Mouse (Mus musculus) kidney, adult 11 months (tissue): ENCODE data around the gene Togaram1.

Experiments
- DNase-seq: peaks from one replicate; pipeline ENCODE4 v3.0.0; 2022

Gene Togaram1

DNA sequence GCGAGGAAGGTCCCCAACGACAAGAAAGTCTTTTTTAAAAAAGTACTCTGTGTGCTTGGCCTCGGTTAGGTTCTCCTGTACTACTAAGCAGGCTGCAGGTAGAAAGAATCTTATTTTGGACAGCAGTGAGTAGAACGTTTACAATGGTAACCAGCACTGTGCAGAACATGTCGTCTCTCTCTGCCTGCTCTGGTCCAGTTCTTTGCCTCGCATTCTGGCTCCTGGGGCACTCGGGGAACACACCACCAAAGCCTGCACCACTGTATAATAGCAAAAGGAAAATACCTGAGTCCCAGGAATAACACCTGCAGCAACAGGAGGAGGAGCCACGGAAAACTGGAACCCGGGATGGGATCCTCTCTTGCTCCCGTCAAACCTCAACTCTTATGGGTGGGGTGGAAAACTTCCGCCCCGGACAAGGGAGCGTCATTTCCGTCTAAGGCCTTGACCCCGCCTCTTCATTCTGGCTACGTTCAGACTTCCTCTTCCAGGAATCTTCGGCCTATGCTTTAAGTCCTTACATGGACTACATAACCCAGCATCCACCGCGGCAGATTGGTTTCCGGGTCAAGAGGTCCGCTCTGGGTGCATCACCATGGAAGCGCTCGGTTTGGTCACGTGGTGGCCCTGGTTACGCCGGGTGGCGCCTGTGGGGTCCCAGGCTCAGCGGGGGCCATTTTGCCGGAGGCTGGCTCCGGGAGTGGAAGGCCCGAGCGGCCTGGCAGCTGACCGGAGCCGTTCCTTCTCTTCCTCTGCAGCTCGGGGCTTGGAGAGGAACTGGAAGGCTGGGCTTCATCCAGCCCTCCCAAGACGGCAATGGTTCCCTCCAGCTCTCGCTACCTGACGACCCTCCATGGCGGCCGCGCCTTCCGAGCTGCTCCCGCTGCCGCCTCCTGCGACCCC lies at the start of gene Togaram1, which contains the start of gene Klhl28:
TSS of gene Togaram1 (plus strand) at position 681 of the 903 bp plus-strand sequence.
TSS of gene Klhl28 (minus strand) at position 411 of the 903 bp plus-strand sequence.
- DNase-seq: peak; percentile 100

DNA sequence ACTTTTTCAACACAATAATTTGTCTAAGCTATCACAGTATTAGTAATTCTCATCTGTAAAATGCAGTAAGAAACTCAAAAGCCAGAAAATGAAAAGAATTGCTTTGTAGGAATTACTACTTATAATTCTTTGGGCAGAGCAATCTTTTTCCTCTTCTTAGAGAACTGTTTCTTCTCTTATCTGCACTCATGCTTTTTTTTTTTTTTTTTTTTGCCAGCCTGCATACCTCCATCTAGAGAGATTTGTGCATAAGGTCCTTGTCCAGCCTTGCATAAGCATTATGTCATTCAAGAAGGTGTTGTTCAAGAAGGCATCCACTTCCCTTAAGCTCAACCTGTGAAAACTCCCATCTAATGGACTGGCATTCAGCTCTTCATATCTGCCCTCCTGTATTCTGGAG lies 48.9 kb upstream of the Togaram1 start:
- DNase-seq: no peak

DNA sequence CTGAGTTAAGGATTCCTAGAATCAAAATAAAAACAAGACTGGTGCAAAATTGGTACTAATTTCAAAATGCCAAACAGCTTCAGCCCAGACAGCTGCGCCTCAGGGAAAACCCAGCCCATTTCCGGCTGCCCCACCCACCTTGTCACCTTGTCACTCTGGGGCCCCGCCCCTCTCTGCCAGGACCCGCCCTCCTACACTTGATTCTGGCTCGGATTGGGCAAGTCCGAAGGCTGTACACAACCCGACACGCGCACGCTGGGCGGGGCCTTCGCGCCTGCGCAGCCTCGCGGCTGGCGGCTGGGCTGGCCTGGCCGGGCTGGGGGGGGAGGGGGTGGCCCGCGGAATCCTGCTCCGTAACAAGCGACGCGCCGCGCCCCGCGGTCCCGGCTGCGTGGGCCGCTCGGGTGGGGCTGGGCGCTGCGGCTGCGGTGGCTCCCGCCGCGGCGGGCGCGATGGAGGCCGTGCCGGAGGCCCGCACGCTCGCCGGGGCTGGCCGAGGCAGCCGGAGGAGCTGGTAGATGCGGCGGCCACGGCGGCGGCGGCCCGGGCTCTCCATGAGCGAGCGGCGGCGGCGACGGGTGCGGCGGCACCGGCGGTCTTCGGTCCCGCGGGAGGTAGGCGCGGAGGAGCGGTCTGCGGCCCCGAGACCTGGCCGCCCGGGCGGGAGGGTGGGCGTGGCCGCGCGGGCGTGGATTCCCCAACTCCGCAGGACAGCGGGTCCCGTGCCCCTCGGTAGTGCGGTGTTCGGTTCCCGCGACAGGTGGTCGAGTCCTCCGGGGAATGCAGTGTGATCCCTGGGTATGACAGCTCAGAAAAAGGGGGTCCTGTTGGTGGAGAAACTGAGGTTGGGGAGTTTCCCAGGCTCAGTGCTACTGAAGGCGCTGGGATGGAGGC lies 47.8 kb upstream of the Togaram1 start, which contains the start of gene Gm527:
TSS of gene Gm527 (plus strand) at position 329 of the 894 bp plus-strand sequence.
- peak; percentile 95 for DNase-seq

DNA sequence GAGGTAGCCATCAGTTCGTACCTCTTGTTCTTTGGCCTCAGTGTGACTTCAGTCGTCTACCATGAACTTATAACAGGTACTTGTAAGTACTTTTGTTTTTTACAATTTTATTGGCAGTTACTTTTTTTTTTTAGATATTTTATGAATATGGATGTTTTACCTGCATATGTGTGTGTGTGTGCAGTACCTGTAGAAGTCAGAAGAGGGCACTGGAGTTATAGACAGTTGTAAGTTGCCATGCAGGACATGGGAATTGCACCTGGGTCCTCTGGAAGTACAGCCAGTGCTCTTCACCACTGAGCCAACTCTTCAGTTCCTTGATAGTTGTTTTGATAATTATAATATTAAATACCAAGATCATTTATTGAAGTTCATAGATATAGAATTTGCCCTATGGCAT lies 28.1 kb upstream of the Togaram1 start:
- DNase-seq: no peak

DNA sequence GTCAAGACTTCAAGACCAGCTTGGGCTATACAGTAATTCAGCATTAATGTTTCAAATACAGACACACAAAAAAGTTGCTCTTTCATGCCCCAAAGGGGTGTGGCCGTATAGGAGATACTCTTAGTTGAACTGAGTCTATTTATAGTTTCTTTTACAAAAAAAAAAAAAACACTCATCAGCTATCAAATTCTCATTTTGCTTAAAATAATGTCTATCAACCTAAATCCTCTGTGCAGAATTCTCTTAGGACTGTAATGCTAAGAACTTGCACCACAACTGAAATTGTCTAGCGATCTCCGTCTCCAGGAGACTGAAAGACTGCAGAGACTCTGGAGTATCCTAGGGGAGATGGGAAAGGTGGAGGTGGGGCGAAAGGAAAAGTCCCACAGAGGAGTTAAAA lies 1.0 kb upstream of the Togaram1 start:
- no peak for DNase-seq

DNA sequence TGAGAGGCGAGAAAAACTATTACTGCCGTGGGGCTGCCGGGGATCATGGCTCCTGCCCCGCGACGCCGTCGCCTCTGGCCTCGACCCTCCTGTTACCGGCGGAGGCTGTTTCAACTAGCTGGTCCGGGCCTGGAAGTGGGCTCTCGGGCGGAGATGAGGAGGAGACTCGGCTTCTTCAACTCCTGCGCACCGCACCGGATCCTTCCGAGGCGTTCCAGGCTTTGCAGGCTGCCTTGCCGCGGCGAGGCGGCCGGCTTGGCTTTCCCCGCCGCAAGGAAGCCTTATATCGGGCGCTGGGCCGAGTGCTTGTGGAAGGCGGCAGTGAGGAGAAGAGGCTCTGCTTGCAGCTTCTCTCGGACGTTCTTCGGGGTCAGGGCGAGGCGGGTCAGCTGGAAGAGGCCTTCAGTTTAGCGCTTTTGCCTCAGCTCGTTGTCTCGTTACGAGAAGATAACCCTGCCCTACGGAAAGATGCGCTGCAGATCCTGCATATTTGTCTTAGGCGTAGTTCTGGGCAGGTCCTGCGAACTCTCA lies 562 bp downstream of the Togaram1 start:
- peak; percentile 28 for DNase-seq

DNA sequence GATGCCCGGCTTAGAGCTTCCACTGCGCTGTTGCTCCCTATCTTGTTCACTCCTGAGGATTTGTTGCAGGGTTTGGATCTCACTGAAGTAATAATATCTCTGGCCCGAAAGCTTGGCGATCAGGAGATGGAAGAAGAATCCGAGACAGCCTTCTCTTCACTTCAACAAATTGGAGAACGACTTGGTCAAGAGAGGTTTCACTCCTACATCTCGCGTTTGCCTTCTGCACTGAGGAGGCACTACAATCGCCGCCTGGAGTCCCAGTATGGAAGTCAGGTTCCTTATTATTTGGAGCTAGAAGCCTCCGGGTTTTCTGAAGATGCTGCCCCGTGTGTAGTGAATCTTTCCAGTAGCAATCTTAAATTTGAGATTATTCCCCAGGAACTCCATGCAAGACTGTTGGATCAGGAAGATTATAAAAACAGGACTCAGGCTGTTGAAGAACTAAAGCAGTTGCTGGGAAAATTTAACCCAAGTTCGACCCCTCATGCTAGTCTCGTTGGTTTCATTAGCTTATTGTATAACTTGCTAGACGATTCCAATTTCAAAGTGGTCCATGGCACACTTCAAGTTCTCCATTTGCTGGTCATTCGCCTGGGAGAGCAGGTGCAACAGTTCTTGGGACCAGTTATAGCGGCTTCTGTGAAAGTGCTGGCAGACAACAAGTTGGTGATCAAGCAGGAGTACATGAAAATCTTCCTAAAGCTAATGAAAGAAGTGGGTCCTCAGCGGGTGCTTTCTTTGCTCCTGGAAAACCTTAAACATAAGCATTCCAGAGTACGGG lies 1.2 kb downstream of the Togaram1 start:
- DNase-seq: no peak

DNA sequence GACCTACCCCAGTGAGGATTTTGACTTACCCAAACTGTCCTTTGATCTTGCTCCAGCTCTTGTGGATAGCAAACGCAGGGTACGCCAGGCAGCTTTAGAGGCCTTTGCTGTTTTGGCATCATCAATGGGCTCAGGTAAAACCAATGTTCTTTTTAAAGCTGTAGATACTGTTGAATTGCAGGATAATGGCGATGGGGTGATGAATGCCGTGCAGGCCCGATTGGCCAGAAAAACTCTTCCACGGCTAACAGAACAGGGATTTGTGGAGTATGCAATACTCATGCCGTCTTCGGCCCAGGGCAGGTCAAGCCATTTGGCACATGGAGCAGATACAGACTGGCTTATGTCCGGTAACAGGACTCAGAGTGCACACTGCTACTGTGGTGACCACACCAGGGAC lies 1.9 kb downstream of the Togaram1 start:
- peak; percentile 31 for DNase-seq

DNA sequence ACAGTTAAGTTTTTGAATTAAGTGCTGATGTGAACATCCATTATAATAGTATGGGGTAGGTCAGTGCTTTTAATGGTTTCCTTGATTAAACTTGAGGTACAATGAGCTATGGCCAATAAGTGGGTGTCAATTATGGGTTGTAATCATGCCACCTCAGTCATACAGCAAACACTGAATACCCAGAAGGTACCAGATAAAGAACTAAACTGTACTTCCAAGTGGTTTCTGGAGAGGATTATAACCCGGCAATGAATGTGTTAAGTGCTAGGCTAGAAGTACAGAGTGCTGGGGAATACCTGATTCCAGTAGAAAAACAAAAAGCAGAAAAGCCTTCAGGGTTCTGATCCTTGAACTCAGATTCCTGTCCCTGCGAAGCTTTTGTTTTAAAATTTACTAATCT lies 2.5 kb downstream of the Togaram1 start:
- no peak for DNase-seq

DNA sequence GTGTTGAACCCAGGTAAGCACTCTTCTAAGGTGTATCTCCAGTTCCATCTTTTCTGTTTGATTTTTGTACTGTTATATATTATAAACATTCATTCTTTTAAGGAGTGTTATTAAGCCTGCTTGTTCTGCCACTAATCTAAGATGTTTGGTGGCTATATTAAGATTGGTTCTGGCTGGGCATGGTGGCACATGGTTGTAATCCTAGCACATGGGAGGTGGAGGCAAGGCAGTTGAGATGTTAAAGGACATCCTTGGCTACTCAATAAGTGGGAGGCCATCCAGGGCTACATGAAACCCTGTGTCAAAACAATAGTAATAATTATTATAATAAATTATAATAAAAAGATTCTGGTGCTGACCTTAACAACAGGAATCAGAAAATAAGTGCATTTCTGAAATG lies 5.8 kb downstream of the Togaram1 start:
- DNase-seq: no peak

DNA sequence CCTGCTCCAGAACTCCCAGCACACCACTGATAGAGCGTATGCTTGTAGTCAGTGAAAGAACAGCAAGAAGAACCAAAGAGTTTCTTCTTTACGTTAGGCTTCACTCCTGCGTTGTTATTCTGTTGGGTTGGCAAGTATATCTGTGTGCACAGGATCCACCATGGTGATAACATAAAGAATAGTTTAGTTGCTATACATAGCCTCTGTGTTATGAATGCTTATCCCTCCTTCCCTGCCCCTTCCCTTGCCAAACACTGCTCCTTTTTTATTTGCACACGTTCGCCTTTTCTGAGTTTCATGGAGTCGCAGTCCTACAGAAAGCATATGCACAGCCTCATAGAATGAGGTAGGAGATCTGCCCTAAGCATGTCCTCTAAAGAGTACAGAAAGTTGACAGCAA lies 6.5 kb downstream of the Togaram1 start:
- no peak for DNase-seq

DNA sequence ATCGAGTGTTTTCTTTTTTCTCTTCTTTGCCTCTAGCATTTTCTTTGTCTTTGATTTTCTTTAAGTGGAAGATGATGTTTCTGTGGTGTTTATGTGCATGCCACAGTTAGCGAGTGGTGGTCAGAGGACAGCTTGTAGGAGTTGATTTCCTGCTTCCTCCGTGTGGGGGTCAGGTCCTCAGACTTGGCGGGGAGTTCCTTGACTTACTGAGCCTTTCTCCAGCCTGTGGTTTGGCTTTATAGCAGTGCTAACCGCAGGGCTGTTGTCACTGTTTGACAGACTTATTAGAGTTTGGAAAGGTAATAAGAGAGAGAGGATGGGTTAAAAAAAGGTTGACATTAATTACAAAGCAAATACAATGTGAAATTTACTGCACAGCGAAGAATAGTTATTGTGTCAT lies 10.0 kb downstream of the Togaram1 start:
- no peak for DNase-seq

DNA sequence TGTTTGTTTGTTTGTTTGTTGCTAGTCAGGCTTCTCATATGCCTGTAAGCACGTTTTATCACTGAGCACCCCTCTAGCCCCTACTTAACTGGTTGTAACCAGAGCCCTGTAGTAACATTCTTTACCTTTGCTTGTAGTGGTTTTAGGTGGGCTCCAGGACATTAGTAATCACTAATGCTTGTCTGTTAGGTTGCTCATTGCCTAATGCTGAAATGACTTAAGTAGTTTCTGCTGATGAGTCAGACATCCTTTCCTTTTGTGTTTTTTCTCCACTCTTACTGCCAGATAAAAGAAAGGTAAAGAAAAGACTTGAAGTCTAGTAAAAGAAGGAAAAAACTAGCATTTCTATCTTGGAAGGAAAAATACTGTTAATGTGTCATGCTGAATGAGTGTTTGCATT lies 10.6 kb downstream of the Togaram1 start:
- DNase-seq: no peak

DNA sequence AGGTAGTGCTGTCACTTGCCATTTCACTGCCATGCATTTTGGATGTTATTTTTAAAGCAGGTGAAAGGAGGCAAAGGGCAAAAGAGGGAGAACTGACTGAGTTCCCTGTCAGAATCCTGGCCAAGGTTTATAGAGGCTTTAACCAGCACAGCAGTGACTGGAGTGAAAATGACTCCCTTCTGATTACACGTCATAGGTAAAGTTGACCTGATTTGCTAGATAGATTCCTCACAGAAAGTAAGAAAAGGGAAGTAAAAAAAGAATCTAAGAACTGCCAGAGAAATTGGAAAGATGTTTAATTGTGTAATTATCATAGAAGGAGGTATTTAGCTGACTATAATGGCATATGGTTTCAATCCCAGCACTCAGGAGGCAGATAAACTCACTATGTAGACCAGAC lies 11.9 kb downstream of the Togaram1 start:
- DNase-seq: no peak

DNA sequence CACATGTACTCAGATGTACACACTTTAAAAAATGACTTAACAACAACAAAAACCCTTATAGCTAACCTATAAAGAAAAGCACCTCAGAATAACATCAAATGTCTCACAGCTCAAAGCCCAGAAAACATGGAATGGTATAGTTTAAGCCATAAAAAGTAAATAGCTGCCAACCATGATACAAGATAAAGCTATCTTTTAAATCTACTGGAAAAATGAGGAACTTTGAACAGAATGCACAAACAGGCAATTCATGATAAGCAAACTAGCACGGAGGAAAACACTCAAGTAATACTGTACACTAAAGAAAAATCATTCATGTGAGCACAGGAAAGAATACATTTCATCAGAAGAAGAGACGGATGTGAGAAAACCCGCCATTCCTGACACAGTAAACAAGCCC lies 42.1 kb downstream of the Togaram1 start:
- no peak for DNase-seq

DNA sequence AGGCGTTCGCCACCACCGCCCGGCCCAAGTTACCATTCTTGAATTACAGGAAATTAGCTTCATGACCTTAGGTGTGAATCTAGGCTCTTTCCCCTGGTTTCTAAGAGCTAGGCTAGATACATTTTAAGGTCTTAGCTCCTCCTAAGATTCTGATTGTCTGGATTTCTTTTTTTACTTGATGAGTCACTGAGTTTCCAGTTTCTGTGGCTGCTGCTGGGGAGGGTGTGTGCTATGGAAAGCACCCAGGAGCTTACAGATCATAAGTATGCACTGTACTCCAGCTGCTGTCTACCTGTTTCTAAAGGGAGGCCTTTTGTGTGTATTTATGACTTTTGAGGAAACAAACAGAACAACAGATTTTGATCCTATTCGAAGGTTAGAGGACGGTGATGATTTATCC lies 57.2 kb downstream of the Togaram1 start:
- DNase-seq: no peak

DNA sequence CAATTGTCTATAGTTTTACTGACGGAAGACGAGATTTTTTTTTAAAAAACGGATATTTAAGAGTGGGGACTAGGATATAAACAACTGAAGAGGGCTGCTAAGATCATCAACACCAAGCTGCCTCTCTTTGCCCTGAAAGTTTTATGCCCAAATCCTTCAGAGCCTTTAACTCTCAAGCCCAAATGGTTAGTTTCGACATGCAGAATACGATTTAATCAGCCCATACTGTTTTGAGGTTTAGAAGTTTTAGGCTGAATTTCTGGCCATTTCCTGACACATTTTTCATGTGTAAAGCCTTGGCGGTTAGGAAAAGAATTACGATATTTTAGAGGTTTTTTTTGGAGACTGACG lies 70.2 kb downstream of the Togaram1 start:
- DNase-seq: peak; percentile 4

DNA sequence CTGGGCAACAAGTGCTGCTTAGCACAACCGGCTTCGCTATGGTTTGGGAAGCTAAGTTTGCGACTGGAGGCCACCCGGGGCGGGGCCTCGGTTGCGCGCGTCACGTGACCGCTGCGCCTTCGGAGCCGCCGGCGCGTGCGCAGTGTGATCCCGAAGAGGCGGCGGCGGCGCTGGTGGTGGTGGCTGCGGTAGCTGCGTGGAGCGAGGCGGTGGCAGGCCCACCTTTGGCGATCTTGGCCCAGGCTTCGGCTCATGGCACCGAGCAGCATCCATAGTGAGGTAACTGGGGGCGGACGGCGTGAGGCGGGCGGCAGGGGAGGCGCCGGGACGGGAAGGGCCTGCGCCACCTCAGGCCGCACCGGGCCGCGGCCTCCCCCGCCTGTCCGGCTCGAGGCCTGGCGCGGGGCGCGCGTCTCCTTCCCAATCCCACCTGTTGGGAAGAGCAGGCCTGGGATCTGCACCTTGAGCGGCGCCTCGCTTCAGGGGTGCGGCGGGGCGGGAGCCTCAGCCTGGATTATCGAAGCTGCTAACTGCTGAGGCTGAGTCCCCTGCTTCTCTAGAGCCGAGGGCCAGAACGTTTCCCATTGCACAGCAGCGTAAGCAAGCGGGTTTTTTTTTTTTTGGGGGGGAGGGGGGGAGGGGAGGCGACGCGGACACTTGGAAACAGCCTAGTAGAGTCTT lies 70.7 kb downstream of the Togaram1 start, which contains the start of gene Prpf39:
TSS of gene Prpf39 (plus strand) at position 144 of the 681 bp plus-strand sequence.
- peak; percentile 85 for DNase-seq

DNA sequence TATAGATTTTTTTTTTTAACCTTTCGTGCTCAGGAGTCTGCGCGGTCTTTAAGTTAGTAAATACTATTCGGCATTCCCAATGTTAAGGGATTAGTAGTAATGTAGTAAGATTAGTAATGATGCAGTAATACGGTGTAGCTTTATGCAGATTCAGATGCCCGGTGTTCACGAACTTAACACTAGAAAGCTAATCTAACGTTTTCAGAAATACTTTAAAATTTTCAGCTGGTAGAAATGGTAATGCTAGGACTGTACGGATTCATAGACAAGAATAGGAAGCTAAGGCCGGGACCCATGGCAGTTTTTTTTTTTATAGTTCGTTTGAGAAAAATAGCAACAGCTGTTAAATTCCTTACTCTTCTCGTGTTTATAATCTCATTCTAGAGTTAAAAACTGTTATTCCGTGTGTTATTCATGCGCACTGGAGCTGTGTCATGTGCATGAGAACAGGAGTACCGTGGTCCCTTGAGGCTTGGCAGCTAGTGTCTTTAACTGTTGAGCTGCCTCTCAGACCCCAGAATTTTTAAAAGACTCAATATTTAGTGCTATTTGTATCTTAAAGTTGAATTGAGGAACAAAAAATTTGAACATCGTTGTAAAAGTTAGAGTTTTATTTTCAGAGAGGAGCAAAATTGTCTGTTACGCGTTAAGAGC lies 71.4 kb downstream of the Togaram1 start:
- no peak for DNase-seq

DNA sequence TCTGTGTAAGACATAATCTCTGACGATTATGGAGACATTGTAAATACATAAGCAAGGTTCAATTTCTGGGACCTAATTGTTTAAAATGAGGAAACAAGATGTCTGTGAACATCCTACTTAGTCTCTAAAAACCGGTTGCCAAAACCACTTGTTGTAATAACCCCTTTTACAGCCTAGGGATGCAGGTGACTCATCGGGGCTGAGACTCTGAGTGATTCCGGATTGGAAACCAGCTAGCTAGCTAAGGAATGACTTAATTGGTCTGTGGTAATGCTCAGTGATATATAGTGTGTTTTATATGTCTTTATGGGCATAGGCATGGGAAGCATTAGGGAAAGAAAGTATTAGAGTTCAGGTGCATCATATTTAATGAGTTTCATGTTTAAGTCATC lies 71.9 kb downstream of the Togaram1 start:
- DNase-seq: no peak

DNA sequence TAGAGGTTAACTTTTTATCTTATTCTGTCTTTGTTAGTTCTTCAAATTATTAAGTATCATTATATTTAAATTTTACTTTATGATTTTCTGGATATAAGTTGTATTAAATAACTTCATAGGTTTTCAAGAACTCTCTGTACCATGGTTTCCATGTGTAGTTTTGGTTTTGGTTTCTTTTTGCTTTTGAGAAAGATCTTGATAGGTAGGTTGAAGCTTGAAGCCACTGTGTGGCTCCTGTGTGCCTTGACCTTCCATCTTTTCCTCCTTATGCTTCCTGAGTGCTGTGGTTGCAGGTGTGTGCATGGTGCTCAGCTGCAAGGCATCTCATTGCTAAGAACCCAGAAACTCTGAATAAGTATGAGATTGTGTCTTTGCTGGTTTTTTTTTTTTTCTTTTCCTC lies 83.2 kb downstream of the Togaram1 start:
- no peak for DNase-seq
